Mouse (Mus musculus) kidney, postnatal 25 days (tissue): ENCODE data around the gene Luc7l2.

Source experiments
- DNase-seq, 2 experiments: peaks; one replicate each; pipeline ENCODE4 v3.0.0; 2021; ENCODE audit warnings: mixed read lengths in 2 of 2

The Luc7l2 gene

DNA sequence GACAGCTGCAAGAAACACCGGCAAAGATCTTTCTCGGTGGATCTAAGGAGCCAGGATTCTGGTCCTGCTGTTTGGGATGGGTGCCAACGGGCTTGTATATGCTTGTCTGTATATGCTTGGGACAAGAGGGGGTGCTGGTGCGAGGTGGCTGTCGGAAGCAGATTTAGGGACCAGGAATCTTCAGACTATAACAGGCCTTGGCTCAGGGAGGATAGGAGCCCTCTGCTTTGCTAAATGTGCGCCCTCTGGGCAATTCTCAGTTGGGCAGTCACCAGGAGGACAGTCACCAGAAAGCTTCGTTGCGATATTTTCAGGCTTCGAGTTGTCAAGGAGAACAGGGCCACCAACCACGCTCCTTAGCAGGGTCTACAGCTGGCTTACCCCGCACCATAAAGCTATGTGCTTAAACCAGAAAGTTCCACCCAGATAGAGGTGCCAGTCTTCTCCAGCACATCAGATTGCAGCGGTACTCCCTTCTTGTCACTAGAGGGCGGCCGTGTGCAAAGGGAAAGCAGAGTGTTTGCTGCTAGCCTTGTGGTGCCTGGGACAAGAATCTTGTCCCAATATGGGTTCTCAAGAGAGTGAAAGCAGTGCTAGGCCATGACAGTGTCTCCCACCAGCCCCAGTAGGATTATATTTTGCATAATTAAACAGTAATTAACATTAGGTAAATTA lies 99.3 kb downstream of the Luc7l2 start:
- DNase-seq, result peak; percentile 60 to 77
